Mouse (Mus musculus) macrophage (primary cell): Measurements from ENCODE around the gene Abhd12. TPM values are rescaled to one million over a fixed set of nuclear protein-coding genes. Genes with fewer than 3 reads are reported as not detected.
"Not testable (repeated sequence)": the region's sequence is repeated elsewhere in the genome, so short reads cannot be mapped to it uniquely, and the experiment has no call there.

Experiments used
- H3K27ac ChIP-seq: fragments of 350-480 bp; formaldehyde crosslinking; 2 replicates; pipeline ENCODE4 v1.9.0; 2021
- H3K36me3 ChIP-seq: fragments of 350-480 bp; formaldehyde crosslinking; 2 replicates; pipeline ENCODE4 v1.9.0; 2021; ENCODE audit errors: inconsistent target
- H3K4me3 ChIP-seq: fragments of 350-480 bp; formaldehyde crosslinking; 2 replicates; pipeline ENCODE4 v1.9.0; 2021; ENCODE audit errors: inconsistent target
- H3K79me2 ChIP-seq: fragments of 350-480 bp; formaldehyde crosslinking; 2 replicates; pipeline ENCODE4 v1.9.0; 2021; ENCODE audit errors: inconsistent target
- WGBS: methylation state at CpG from one replicate; pipeline ENCODE4 v1.1.7; 2026; ENCODE audit warnings: inconsistent platforms; ENCODE audit not compliant: missing documents; 5-methylcytosine and 5-hydroxymethylcytosine counted together
- polyA plus RNA-seq: library from polyadenylated mRNA; stranded (reverse); fragments of 250-400 nt; gene quantifications from 3 replicates; pipeline ENCODE4 v1.2.4, GENCODE M21; 2018; ENCODE audit warnings: inconsistent platforms
- total RNA-seq, 78 experiments: library from RNA; depleted of rRNA; stranded (reverse); fragments of 250-400 nt; gene quantifications; 1 replicate in 9 of 78; 2 replicates in 24 of 78; 3 replicates in 43 of 78; 4 replicates in 2 of 78; pipeline ENCODE4 v1.2.4; 2018; ENCODE audit warnings: inconsistent platforms in 56 of 78

Abhd12 gene
- total RNA-seq (2018; cell fraction: chromatin; rRNA removed) = 100 to 1,000 TPM in 17 of 26 experiments, 10 to 100 TPM in 9; 15.2 to 321 (median 197) TPM
- 100 to 1,000 TPM; 295 to 570 (median 393) TPM for total RNA-seq (2018; cell fraction: cytosol; rRNA removed)
- 100 to 1,000 TPM in 25 of 26 experiments, 10 to 100 TPM in 1; 61.2 to 444 (median 322) TPM for total RNA-seq (2018; cell fraction: nucleus; rRNA removed)
- 442 to 584 TPM (median 504 TPM) in 3 replicates for polyA plus RNA-seq

DNA sequence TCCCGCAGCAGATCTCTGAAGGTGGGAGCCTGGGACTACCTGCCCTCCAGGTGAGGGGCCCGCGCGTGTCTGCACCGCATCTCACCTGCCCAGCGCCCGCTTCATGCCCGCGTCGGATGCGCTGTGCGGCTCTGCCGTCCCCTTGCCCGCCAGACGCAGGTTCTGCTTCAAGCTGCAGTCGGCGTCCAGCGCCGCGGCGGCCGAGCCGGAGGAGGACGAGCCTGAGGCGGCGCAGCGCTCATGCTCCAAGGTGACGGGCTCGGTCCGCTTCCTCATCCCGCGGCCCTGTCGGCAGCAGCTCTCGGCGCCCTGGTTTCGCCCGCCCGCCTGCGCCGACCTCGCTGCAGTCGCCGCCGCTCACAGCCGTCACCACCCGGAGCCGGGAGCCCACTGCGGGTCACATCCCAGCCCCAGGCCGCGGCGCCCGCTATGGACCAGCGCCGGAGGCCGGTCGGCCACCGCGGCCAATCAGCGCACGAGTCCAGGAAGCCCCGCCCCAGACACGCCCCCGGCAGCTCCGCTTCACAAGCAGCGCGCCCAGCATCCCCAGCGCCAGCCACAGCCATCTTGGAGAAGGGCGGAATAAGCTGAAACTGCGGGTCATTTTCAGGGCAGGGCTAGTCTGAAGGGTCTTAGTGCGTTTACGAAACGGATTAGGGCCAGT is at the start of gene Abhd12:
TSS of gene Abhd12 (minus strand) at position 470 of the 664 bp plus-strand sequence.
- Histone ChIP-seq H3K27ac (peak within 1 kb of the TSS; percentile 85), H3K36me3 (0 out of 2 replicates have a peak, but pooled peaks cover 6% of the 10 kb centered on the region)
- under 1% methylated on average over 62 of the region's 72 CpGs for WGBS

DNA sequence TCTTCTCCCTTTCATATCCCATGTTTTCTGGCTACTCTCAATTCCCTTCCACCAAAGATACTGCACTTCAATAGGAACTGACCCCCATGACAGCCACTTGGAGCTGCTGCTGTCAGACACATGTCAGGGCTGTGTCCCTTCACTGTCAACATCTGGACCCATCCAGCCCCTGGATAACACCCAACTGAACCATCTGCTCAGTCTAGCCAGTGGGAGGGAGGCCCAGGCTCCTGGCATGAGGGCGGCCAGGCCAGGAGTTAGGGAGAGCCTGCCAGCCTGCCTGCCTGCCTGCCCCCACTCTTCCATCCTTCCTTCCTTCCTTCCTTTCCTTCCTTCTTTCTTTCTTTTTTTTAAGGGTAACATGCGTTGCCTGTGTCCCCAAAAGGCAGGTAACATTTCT is 46.7 kb upstream of the Abhd12 start:
- Histone ChIP-seq H3K79me2 (no peaks in the 10 kb centered on the region), H3K4me3 (no peak overlapping the region), H3K36me3 (no peaks in the 10 kb centered on the region), H3K27ac (no peak overlapping the region)
- 85% methylated on average over 2 of the region's 2 CpGs for WGBS

More for the DNA sequence above, at the start of gene Abhd12:
- H3K79me2 ChIP-seq = peaks cover 48% of the 10 kb centered on the region
- H3K4me3 ChIP-seq = peak within 1 kb of the TSS; percentile 91

DNA sequence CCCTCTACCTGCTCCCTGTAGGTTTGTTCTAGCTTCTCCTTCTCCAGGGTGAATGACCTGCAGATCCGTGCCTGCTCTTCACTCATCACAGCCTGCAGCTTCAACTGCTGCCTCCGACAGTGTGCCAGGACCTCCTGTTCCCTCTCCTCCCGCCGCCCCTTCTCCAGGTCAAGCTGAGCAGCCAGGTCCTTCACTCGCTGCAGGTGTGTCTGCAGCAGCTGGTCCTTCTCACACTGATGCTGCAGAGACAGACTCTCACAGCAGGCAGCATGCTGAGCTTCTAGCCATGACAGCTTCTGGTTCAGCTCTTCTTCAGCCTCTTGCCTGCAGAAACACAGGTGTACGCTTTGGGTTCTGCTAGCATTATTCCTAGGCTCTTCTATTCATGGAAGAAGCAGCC is 45.5 kb upstream of the Abhd12 start:
- H3K79me2 ChIP-seq = no peaks in the 10 kb centered on the region
- no peak overlapping the region for H3K27ac ChIP-seq
- H3K4me3 ChIP-seq = no peak overlapping the region
- 91% methylated on average over 6 of the region's 6 CpGs for WGBS
- no peaks in the 10 kb centered on the region for H3K36me3 ChIP-seq

DNA sequence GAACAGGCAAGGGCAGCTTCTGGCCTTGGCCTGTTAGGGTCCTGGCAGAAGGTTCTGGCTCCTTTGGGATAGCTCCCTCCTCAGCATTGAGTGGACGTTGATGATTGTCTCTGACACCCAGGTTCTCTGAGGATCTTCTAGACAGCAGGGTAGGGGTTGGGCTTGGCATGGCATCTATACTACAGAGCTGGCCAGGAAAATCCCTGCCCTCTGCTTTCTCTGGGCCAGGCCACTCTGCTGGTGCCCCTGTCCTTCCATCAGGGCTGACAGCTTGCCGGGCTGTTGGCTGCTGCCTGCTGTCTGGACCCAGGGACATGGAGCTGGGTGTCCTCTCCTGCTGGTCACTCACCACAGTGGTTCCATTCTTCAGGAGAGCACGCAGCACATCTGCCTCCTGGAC is 45.1 kb upstream of the Abhd12 start:
- H3K27ac ChIP-seq = no peak overlapping the region

DNA sequence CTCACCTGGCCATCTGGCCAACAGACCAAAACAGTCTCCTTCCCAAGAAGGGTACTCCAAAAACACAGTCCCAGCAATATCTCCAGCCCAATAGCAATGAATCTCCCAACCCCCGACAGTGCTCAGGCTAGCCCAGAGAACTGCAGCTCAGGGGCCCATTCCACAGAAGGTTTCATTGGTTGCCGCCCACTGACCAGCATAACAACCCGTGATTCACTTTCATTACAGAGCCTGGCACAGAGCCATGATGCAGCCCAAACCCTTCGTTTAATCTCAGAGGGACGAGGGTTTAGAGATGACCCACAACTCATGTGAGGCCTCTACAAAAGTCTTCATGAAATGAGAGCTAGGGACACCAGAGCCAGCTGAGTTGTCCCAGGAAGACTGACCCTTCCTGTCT is 44.2 kb upstream of the Abhd12 start:
- Histone ChIP-seq H3K4me3 (no peak overlapping the region), H3K79me2 (no peaks in the 10 kb centered on the region), H3K36me3 (no peaks in the 10 kb centered on the region), H3K27ac (no peak overlapping the region)
- WGBS = 90% methylated on average over 5 of the region's 5 CpGs

More for the DNA sequence above, 45.1 kb upstream of the Abhd12 start:
- no peaks in the 10 kb centered on the region for H3K36me3 ChIP-seq
- 91% methylated on average over 3 of the region's 3 CpGs for WGBS
- no peak overlapping the region for H3K4me3 ChIP-seq
- H3K79me2 ChIP-seq = no peaks in the 10 kb centered on the region

DNA sequence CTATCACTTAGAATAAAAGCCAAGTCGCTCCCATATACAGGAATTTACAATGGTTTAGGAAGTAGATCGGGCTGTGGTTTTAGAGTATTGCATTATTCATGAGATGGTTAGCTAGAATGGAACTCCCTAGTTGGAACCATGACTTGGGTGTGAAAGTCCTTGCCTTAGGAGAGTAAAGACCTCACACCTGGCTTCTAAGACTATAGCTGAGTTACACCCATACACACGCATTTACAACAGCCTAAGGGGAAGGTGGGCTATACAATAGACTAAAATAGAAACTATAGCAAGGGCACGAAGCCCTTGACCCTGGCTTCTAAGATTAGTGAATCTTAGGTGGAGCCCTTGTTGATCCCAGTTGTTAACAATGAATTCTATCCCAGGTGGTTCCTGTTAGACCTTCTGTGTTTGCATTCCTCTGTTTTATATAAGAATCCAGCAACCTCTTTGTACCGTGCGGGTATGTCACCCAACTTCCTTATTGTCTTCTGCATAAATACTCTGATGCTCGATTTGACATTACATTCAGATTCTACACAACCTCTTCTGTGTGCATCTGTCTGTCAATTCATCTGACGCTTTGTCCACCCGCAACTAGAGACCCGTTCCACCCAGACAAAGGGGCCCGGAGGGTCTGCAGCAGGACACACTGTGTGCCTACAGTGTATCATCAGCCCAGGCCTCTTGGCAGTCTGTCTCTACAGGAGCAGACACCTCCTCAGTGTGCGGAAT is 43.5 kb upstream of the Abhd12 start:
- not testable (repeated sequence) for H3K36me3 ChIP-seq, H3K4me3 ChIP-seq, H3K27ac ChIP-seq, H3K79me2 ChIP-seq
- 95% methylated on average over 12 of the region's 12 CpGs for WGBS

DNA sequence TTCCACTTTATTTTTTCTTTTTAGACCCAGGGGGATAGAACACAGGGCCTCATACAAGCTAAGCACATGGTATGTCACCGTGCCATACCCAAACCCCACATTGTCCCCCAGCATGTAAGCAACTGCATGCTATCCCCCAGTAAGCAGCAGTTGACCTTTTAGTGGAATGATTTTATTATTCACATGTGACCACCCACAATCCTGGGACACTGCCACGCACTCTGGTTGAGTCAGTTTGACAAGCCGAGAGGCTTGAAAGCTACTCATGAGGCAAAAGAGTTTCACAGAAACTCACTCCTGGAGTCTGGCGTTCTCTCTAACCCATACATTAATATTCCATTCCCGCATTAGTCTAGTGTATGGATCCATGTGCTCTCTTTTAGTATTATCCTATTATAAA is 42.8 kb upstream of the Abhd12 start:
- 95% methylated on average over 4 of the region's 5 CpGs for WGBS
- H3K36me3 ChIP-seq, H3K79me2 ChIP-seq, H3K4me3 ChIP-seq, H3K27ac ChIP-seq: not testable (repeated sequence)

DNA sequence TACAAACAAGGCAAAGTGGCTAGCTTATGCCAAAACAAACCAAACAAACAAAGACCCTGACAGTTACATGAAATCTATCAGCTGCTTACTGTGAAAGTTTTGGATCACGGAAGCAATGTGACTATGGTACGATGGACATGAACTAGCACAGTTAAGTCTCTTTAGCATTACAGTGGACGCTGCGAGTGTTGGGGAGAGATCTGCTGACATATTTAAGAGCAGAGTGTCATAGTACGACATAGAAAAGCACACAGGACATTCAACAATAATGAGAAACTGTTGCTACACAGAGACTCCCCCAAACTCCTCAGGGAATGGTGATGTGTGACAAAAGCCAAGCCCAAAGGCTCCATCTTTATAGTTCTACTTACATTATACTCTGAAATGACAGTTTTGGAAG is 39.5 kb upstream of the Abhd12 start:
- Histone ChIP-seq H3K4me3 (no peak overlapping the region), H3K36me3 (no peaks in the 10 kb centered on the region), H3K27ac (no peak overlapping the region), H3K79me2 (no peaks in the 10 kb centered on the region)
- 98% methylated on average over 5 of the region's 5 CpGs for WGBS

DNA sequence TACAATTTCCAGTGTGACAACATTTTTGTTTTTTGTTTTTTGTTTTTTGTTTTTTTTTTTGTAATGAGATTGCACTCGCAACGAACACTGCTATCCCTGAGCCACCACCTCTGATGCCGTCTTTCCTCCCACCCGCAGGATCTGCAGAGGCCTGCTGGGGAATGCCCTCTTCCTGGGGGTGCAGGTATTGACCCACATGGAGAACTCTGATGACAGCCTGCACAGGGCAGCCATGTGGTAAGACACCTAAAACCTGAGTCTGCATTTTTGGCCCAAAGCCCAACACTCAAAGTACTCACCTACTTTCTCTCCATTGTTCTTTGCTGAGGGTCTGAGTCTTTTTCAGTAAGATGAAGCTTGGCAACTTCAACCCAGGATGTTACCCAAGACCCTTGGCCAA is 30.1 kb upstream of the Abhd12 start:
- H3K79me2 ChIP-seq = no peaks in the 10 kb centered on the region
- no peaks in the 10 kb centered on the region for H3K36me3 ChIP-seq
- no peak overlapping the region for H3K4me3 ChIP-seq
- 98% methylated on average over 4 of the region's 4 CpGs for WGBS
- no peak overlapping the region for H3K27ac ChIP-seq

DNA sequence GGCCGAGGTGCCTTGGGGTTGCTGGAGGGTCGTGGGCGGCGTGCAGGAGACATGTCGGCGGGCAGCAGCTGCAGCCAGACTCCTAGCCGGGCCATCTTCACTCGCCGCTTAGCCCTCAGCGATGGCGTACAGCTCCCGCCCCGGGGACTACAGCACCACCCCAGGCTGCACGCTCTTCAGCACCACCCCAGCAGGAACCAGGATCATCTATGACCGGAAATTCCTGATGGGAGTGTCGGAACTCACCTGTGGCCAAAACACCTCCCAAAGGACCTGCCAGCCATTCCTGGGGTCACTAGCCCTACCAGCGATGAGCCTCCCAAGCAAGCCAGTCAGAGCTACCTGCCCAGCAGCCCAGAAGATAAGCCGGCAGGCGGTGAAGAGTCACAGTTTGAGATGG is 28.9 kb upstream of the Abhd12 start:
- no peak overlapping the region for H3K4me3 ChIP-seq
- H3K36me3 ChIP-seq = no peaks in the 10 kb centered on the region
- WGBS = 97% methylated on average over 13 of the region's 19 CpGs
- no peak overlapping the region for H3K27ac ChIP-seq
- no peaks in the 10 kb centered on the region for H3K79me2 ChIP-seq

DNA sequence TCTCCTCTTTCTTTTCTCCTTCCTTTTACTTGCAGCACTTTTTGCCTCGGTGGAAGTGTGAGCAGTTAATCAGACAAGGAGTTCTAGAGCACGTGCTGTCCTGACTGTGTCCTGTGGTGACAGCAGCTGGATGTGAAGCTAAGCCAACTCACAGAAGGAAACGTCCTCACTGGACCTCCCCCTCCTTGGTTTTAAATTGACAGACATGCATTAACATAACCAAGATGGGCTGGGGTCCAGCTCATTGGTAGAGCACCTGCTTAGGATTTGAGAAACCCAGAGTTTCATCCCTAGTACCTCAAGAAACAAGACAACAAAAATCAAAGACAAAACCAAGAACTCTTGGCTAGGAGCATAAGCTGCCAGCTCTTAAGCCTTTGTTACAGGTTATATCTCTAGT is 26.3 kb upstream of the Abhd12 start:
- H3K36me3 ChIP-seq = no peaks in the 10 kb centered on the region

DNA sequence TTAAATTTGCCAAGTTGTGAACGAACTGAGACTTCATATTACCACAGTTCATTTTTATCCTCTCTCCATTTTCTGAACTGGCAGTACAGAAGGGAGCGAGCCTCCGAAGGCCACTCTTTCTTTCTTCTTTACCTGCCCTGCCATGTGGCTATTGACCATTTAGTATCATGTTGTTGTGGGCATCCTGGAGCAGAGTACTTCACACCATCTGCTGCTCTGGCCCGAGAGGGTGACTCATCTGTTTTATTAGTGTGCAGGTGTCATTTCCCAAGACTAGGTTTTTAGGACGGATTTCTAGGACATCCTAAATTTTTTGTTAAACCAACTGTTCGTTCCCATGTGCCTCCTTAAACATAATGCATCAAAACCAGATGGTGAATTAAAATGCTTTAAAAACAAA is 24.6 kb upstream of the Abhd12 start:
- WGBS = 85% methylated on average over 6 of the region's 6 CpGs
- no peaks in the 10 kb centered on the region for H3K36me3 ChIP-seq
- no peak overlapping the region for H3K27ac ChIP-seq
- H3K4me3 ChIP-seq = no peak overlapping the region
- no peaks in the 10 kb centered on the region for H3K79me2 ChIP-seq

More for the DNA sequence above, 26.3 kb upstream of the Abhd12 start:
- 86% methylated on average over 3 of the region's 3 CpGs for WGBS
- no peak overlapping the region for H3K27ac ChIP-seq
- H3K79me2 ChIP-seq = no peaks in the 10 kb centered on the region
- H3K4me3 ChIP-seq = no peak overlapping the region

DNA sequence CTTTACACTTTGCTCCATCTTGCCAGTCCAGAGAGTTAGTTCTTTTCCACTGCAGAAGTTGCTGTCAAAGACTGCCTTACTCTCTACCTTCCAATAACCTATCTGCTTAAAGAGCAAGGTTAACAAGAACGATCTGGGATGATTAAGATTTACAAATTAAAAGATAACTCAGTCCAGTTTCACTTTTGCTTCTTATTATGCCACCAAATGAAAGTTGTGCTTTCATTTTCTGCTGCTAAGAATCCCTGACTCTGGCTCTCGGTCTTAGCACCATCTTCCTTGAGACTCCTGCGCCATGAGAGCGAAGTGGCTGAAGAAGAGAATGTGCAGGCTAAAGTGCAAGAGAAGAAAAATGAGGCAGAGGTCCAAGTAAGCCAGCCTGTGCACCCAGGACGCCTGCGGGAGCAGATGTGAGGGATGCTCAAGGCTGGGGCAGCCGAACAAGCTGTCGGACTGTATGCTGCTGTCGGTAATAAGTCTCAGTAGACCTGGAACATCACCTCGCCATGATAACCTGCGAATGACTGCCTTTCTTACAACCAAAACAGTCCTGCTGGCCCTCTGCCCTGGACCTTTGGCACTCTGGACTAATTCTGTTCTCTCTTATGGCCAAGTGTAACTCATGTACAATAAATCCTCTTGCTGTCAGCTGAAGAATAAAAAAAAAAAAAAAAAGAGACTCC is 22.6 kb upstream of the Abhd12 start:
- Histone ChIP-seq H3K27ac (no peak overlapping the region), H3K36me3 (no peaks in the 10 kb centered on the region), H3K79me2 (no peaks in the 10 kb centered on the region), H3K4me3 (no peak overlapping the region)
- WGBS = 93% methylated on average over 11 of the region's 11 CpGs

DNA sequence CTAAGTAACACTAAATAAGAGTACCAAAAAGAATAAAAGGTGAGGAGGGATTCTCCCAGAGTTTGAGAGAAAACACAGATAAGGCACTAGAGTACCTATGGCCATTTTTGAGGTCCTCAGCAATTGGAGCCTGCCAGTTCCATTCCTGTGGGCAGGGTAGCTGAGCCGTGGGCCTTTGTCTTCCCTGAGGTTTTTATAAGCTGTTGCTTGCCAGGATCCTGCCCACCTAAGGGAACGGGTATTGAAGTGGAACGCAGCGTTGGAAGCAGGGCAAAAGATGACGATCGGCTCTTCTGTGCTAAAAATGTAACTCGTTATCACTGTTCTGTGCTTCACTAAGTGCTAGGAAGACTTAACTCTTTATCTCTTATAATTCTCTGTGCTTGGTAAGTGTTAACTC is 19.0 kb upstream of the Abhd12 start:
- WGBS = 89% methylated on average over 7 of the region's 7 CpGs
- no peaks in the 10 kb centered on the region for H3K79me2 ChIP-seq
- H3K4me3 ChIP-seq = no peak overlapping the region
- H3K27ac ChIP-seq = peak overlapping the region; percentile 93; the same call in 1 of the 2 replicates
- no peaks in the 10 kb centered on the region for H3K36me3 ChIP-seq

DNA sequence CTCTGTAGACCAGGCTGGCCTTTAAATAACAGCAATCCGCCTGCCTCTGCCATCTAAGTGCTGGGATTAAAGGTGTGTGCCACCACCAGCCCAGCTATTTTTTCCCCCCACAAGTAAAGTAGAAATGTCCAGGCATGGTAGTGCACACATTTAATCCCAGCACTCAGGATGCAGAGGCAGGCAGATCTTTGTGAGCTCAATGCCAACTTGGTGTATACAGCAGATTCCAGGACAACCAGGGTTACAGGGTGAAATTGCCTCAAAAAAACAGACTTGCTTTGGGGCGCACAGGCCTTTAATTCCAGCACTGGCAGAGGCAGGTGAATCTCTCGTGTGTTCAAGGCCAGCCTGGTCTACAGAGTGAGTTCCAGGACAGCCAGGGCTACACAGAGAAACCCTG is 18.5 kb upstream of the Abhd12 start:
- no peak overlapping the region for H3K4me3 ChIP-seq
- no peaks in the 10 kb centered on the region for H3K36me3 ChIP-seq
- 100% methylated on average over 3 of the region's 3 CpGs for WGBS
- H3K27ac ChIP-seq = peak overlapping the region; percentile 93
- H3K79me2 ChIP-seq = no peaks in the 10 kb centered on the region
